Mouse (Mus musculus): ENCODE measurements around the gene Tex10. TPM values are rescaled to one million over a fixed set of nuclear protein-coding genes. Genes with fewer than 3 reads are reported as not detected.
"Not testable (repeated sequence)": the region's sequence is repeated elsewhere in the genome, so short reads cannot be mapped to it uniquely, and the experiment has no call there.

Gene Tex10
- total and polyA plus RNA-seq, 2 experiments from 2014 or later = 21.3 to 23.0 TPM

DNA sequence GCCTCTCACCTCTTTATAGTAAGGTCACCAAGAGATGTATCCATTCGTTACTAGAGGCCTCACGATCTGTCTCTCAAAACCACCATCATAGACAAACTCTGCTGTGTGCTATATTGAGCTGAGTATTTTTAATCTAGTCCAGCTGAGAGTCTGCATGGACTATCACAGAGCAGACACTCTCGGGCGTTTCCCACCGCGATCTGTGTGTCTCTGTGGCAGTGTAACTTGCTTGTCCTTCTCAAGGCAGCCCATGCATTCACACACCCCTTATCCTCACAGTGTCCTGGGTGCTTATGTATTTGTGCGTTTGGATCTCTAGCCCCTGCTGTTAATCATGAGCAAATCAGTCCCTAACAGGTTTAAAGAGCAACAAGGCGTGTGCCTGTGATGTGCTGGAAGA is 59.8 kb downstream of the Tex10 start:
- no peak for TF ChIP-seq CTCF (IDR thresholded peaks at IDR 0.05)
- Histone ChIP-seq H3K9ac (replicated peaks; ENCODE audit: low read length, poor library complexity, severe bottlenecking) (no peak overlapping the region), H3K4me1 (ENCODE audit: insufficient read depth, low read length) (no peaks in the 10 kb centered on the region), H3K27ac (ENCODE audit: low read depth, low read length) (no peak overlapping the region), H3K36me3 (ENCODE audit: insufficient read depth, low read length) (no peaks in the 10 kb centered on the region), H3K27me3 (ENCODE audit: insufficient read depth, low read length) (no peaks in the 10 kb centered on the region), H3K9me3 (ENCODE audit: low read length) (no peaks in the 10 kb centered on the region), H3K4me2 (ENCODE audit: low read depth, low read length, poor library complexity, severe bottlenecking) (no peak overlapping the region), H3K4me3 (ENCODE audit: low read depth, low read length) (no peak overlapping the region)
- 88% methylated on average over 8 of the region's 8 CpGs for WGBS
- ATAC-seq (ENCODE audit: low FRiP score) (no peak), DNase-seq (ENCODE audit: low spot score) (no peak)

- Histone ChIP-seq H3K36me3 (ENCODE audit: insufficient read depth, low read length) (no peaks in the 10 kb centered on the region), H3K9ac (replicated peaks; ENCODE audit: low read length, poor library complexity, severe bottlenecking) (no peak overlapping the region), H3K27me3 (ENCODE audit: insufficient read depth, low read length) (no peaks in the 10 kb centered on the region), H3K27ac (ENCODE audit: low read depth, low read length) (no peak overlapping the region), H3K9me3 (ENCODE audit: low read length) (no peaks in the 10 kb centered on the region), H3K4me1 (ENCODE audit: insufficient read depth, low read length) (no peaks in the 10 kb centered on the region), H3K4me3 (ENCODE audit: low read depth, low read length) (no peak overlapping the region), H3K4me2 (ENCODE audit: low read depth, low read length, poor library complexity, severe bottlenecking) (no peak overlapping the region)
- WGBS = 51% methylated on average over 18 of the region's 18 CpGs
- peak; percentile 87 for TF ChIP-seq CTCF (IDR thresholded peaks at IDR 0.05)
- DNase-seq (ENCODE audit: low spot score) (peak; percentile 61), ATAC-seq (ENCODE audit: low FRiP score) (peak; percentile 53; the same call in 1 of the 2 replicates)
Observed at GRCm38 (mm10) chr4:48407350-48408039, 65.8 kb downstream of the Tex10 start.

- ATAC-seq (ENCODE audit: low FRiP score); H3K9ac ChIP-seq (replicated peaks; ENCODE audit: low read length, poor library complexity, severe bottlenecking); DNase-seq (ENCODE audit: low spot score); H3K36me3 ChIP-seq (ENCODE audit: insufficient read depth, low read length); H3K4me3 ChIP-seq (ENCODE audit: low read depth, low read length); H3K27me3 ChIP-seq (ENCODE audit: insufficient read depth, low read length); H3K9me3 ChIP-seq (ENCODE audit: low read length); H3K4me2 ChIP-seq (ENCODE audit: low read depth, low read length, poor library complexity, severe bottlenecking); H3K27ac ChIP-seq (ENCODE audit: low read depth, low read length); H3K4me1 ChIP-seq (ENCODE audit: insufficient read depth, low read length): not testable (repeated sequence)
- 93% methylated on average over 8 of the region's 10 CpGs for WGBS
Observed at GRCm38 (mm10) chr4:48405724-48406491, 67.4 kb downstream of the Tex10 start.

- no peak overlapping the region for H3K27ac ChIP-seq (ENCODE audit: low read depth, low read length)
- 0 out of 2 replicates have a peak, but pooled peaks cover 2% of the 10 kb centered on the region for H3K36me3 ChIP-seq (ENCODE audit: insufficient read depth, low read length)
- H3K4me1 ChIP-seq (ENCODE audit: insufficient read depth, low read length) = no peaks in the 10 kb centered on the region
- no peak overlapping the region for H3K4me3 ChIP-seq (ENCODE audit: low read depth, low read length)
- ATAC-seq (ENCODE audit: low FRiP score) = no peak
- 85% methylated on average over 16 of the region's 16 CpGs for whole genome bisulfite sequencing
- no peak overlapping the region for H3K9ac ChIP-seq (replicated peaks; ENCODE audit: low read length, poor library complexity, severe bottlenecking)
- H3K4me2 ChIP-seq (ENCODE audit: low read depth, low read length, poor library complexity, severe bottlenecking) = no peak overlapping the region
- TF ChIP-seq CTCF (IDR thresholded peaks at IDR 0.05) = no peak
- no peaks in the 10 kb centered on the region for H3K9me3 ChIP-seq (ENCODE audit: low read length)
- DNase-seq (ENCODE audit: low spot score) = no peak
- no peaks in the 10 kb centered on the region for H3K27me3 ChIP-seq (ENCODE audit: insufficient read depth, low read length)
Observed at GRCm38 (mm10) chr4:48403066-48403640, 70.1 kb downstream of the Tex10 start.

- ATAC-seq (ENCODE audit: low FRiP score) = no peak
- no peak overlapping the region for H3K27ac ChIP-seq (ENCODE audit: low read depth, low read length)
- H3K27me3 ChIP-seq (ENCODE audit: insufficient read depth, low read length) = no peaks in the 10 kb centered on the region
- no peaks in the 10 kb centered on the region for H3K9me3 ChIP-seq (ENCODE audit: low read length)
- H3K4me2 ChIP-seq (ENCODE audit: low read depth, low read length, poor library complexity, severe bottlenecking) = no peak overlapping the region
- 96% methylated on average over 3 of the region's 3 CpGs for WGBS
- no peak overlapping the region for H3K9ac ChIP-seq (replicated peaks; ENCODE audit: low read length, poor library complexity, severe bottlenecking)
- TF ChIP-seq CTCF (IDR thresholded peaks at IDR 0.05) = no peak
- no peak for DNase-seq (ENCODE audit: low spot score)
- no peaks in the 10 kb centered on the region for H3K4me1 ChIP-seq (ENCODE audit: insufficient read depth, low read length)
- peaks cover 9% of the 10 kb centered on the region; the same call in 1 of the 2 replicates for H3K36me3 ChIP-seq (ENCODE audit: insufficient read depth, low read length)
- no peak overlapping the region for H3K4me3 ChIP-seq (ENCODE audit: low read depth, low read length)
Observed at GRCm38 (mm10) chr4:48396949-48397348, 76.3 kb downstream of the Tex10 start.

- H3K4me1 ChIP-seq (ENCODE audit: insufficient read depth, low read length) = no peaks in the 10 kb centered on the region
- no peak overlapping the region for H3K27ac ChIP-seq (ENCODE audit: low read depth, low read length)
- WGBS = 88% methylated on average over 5 of the region's 5 CpGs
- no peak overlapping the region for H3K4me2 ChIP-seq (ENCODE audit: low read depth, low read length, poor library complexity, severe bottlenecking)
- H3K9me3 ChIP-seq (ENCODE audit: low read length) = no peaks in the 10 kb centered on the region
- H3K9ac ChIP-seq (replicated peaks; ENCODE audit: low read length, poor library complexity, severe bottlenecking) = no peak overlapping the region
- DNase-seq (ENCODE audit: low spot score) (no peak), ATAC-seq (ENCODE audit: low FRiP score) (no peak)
- no peak overlapping the region for H3K4me3 ChIP-seq (ENCODE audit: low read depth, low read length)
- no peak for TF ChIP-seq CTCF (IDR thresholded peaks at IDR 0.05)
- no peaks in the 10 kb centered on the region for H3K36me3 ChIP-seq (ENCODE audit: insufficient read depth, low read length)
- no peaks in the 10 kb centered on the region for H3K27me3 ChIP-seq (ENCODE audit: insufficient read depth, low read length)
Observed at GRCm38 (mm10) chr4:48382506-48382905, 90.8 kb downstream of the Tex10 start.
